Mouse (Mus musculus): ENCODE measurements around the gene Cpt1a. TPM values are rescaled to one million over a fixed set of nuclear protein-coding genes. Genes with fewer than 3 reads are reported as not detected.
A peak's percentile ranks its signal among the peaks of the same experiment; 100 is the strongest.

Gene Cpt1a
- polyA plus RNA-seq (2015; fragmentation: Nextera tagmentation; extraction: Ambion mirVana): 30.8 and 31.8 TPM in 2 replicates

DNA sequence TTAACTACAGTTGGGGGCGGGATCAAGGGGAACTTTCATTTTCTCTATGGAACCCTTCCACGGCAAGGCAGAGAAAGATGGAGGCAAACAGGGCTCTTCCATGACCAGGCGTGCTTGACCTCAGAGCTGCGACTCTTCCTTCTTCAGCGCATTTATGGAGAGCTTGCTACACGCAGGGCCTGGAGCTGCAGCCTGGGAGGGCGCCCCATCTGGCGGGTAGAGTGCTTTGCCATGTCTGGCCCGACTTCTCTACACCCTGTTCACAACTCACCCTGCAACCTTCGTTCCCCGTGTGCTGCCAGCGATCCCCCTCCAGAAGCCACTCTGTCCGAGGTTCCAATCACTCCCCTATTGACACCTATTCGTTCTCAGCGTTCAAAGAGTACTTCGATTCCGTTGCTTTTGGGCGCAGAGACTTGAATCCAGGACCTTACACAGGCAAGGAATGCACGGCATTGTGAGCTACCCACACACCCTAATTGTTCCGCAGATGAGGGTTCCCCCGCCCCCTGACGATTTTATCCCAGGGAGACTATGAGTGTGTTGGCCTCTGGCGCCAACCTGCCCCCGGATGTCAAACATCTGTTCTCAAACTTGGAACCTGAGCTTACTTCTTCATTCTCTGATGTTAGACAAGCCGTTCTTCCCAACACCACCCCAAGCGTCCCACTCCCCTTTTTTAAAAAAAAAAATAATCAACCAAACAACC, at the start of gene Cpt1a:
TSS of gene Cpt1a (plus strand) at position 74 of the 709 bp plus-strand sequence.
- H3K4me3 ChIP-seq (replicated peaks): peak within 1 kb of the TSS; percentile 63
- peak within 1 kb of the TSS; percentile 94 for H3K27ac ChIP-seq
- no peaks in the 10 kb centered on the region for H3K36me3 ChIP-seq
- peaks cover 48% of the 10 kb centered on the region for H3K4me1 ChIP-seq (replicated peaks)
- H3K4me2 ChIP-seq (replicated peaks): peak within 1 kb of the TSS; percentile 97
- no peaks in the 10 kb centered on the region for H3K27me3 ChIP-seq (replicated peaks)
- ATAC-seq: 0 out of 2 replicates have a peak, but pooled peaks have one; percentile 7
- H3K9me3 ChIP-seq: no peaks in the 10 kb centered on the region
- 5% methylated on average over 26 of the region's 26 CpGs for WGBS
- H3K9ac ChIP-seq: peak within 1 kb of the TSS; percentile 63; the same call in 1 of the 2 replicates

DNA sequence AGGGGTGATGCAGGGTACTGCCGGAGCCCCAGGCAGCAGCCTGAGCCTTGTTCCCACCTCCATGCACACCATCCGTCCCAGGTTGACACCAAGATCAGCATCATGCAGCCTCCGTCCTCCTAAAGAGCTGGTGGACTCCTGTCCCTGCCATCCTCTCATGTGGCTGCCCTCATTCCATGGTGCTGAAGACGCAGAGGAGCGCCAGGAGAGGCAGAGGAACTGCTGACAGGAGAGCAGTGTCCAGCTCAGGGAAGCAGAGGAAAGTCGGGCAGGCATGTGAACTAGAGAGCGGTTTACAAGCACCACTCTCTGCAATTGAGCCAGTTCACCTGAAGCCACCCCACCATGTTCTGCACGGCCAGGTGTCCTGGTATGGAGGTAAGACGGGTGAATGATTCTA, 48.8 kb upstream of the Cpt1a start:
- H3K36me3 ChIP-seq: peaks cover 33% of the 10 kb centered on the region
- H3K27ac ChIP-seq: no peak overlapping the region
- no peak overlapping the region for H3K9ac ChIP-seq
- no peak overlapping the region for H3K4me3 ChIP-seq (replicated peaks)
- no peak for ATAC-seq
- H3K4me1 ChIP-seq (replicated peaks): no peaks in the 10 kb centered on the region
- no peaks in the 10 kb centered on the region for H3K27me3 ChIP-seq (replicated peaks)
- H3K4me2 ChIP-seq (replicated peaks): no peak overlapping the region
- 93% methylated on average over 9 of the region's 9 CpGs for WGBS
- H3K9me3 ChIP-seq: no peaks in the 10 kb centered on the region

DNA sequence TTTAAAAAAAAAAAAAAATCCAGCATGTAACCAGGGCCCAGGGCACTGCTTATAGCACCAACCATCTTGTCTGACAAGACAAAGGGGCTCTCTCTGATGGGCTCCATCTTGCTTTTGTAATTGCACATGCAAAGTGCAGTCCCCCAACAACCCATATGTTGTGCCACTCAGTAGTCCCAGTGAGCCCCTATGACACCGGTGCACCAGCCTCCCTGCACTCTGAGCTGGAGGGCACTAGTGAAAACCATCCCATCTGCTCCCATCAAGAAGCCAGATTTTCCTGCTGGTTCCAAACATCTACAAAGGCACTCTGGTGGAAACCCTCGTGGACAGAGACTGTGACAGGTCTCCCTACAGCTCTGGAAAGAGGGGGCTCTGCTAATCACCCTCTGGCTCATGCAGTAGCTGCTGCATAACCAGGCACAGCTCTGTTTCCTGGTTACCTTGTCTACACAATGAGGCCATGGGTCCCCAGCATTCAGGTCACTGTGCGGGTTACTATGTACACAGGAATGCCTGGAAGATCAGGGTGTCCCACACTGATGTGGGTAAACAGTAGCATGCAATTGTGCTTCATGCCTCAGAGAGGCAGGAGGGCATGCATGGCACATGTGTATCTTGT, 46.3 kb upstream of the Cpt1a start:
- Histone ChIP-seq H3K4me3 (replicated peaks) (no peak overlapping the region), H3K27me3 (replicated peaks) (no peaks in the 10 kb centered on the region), H3K4me2 (replicated peaks) (no peak overlapping the region), H3K4me1 (replicated peaks) (no peaks in the 10 kb centered on the region), H3K36me3 (peaks cover 26% of the 10 kb centered on the region), H3K9ac (no peak overlapping the region), H3K9me3 (no peaks in the 10 kb centered on the region), H3K27ac (no peak overlapping the region)
- ATAC-seq: no peak
- 80% methylated on average over 3 of the region's 3 CpGs for WGBS

DNA sequence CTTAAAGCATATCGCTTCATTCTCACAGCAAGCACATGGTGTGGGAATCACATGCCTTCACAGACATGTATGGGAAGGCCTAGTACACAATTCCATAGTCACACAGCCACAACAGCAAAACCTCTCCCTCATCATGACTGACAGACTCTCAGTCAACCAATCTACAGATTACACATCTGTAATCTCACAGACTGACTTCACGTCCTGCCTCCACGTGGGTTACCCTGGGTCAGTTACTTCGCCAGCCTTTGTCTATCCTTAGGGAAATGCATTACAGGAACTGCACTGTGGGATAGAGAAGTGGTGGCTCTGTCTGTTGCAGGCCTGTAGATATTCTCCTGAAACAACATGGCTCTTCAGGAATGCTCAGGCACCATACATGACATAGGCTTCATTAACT, 40.2 kb upstream of the Cpt1a start:
- Histone ChIP-seq H3K27me3 (replicated peaks) (no peaks in the 10 kb centered on the region), H3K9me3 (no peaks in the 10 kb centered on the region), H3K27ac (no peak overlapping the region), H3K36me3 (0 out of 2 replicates have a peak, but pooled peaks cover 4% of the 10 kb centered on the region), H3K4me1 (replicated peaks) (peaks cover 7% of the 10 kb centered on the region), H3K4me2 (replicated peaks) (peak overlapping the region; percentile 66), H3K4me3 (replicated peaks) (peak overlapping the region; percentile 85), H3K9ac (peak overlapping the region; percentile 76)
- ATAC-seq: no peak
- 65% methylated on average over 4 of the region's 4 CpGs for WGBS

DNA sequence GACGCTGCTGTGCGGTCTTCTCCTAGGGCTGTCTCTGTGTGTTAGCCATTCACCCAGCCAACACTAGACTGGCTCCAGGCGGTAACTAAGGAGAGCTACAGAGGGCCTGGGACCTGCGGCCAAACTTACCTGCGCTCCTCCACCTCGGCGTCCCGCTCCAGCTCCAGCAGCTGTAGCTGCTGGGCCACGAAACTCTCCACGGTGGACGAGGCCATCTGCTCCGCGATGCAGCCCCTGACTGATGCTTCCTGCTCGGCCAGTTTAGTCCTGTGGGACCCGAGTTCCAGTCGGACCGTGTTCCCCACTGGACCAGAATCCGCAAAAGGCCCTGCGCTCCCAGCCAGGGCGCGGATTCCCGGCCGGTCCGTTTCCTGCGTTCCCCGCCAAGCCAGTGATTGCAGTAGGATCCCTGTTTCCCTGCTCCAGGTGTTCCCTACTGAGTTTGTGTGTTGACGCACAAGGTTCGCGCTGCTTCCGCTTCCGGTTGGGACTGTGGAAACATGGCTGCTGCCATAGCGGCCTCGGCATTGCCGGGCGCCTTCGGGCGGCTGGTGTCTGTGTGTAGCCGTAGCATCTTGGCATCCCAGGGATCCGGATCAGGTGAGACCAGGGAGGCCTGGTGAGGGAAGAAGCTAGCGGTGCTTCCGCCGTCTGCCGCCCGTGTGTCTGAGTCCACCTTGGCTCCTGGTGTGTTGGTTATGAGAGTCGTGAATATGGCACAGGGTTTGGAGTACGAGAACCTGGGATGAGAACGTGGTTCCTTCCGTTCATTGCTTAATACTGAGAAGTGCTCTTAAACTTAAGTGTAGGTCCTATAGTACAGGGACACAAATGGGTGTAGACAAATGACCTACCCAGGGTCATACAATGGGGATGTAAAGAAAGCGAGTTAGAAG, 39.3 kb upstream of the Cpt1a start, which contains the start of the genes Mrpl21 and Ighmbp2:
TSS of gene Mrpl21 (plus strand) at position 330 of the 896 bp plus-strand sequence.
TSS of gene Ighmbp2 (minus strand) at position 446 of the 896 bp plus-strand sequence.
- Histone ChIP-seq H3K36me3 (0 out of 2 replicates have a peak, but pooled peaks cover 8% of the 10 kb centered on the region), H3K4me3 (replicated peaks) (peak within 1 kb of the TSS; percentile 85), H3K27me3 (replicated peaks) (no peaks in the 10 kb centered on the region), H3K4me2 (replicated peaks) (peak within 1 kb of the TSS; percentile 66), H3K27ac (peak within 1 kb of the TSS; percentile 66), H3K4me1 (replicated peaks) (peaks cover 7% of the 10 kb centered on the region), H3K9me3 (no peaks in the 10 kb centered on the region), H3K9ac (peak within 1 kb of the TSS; percentile 76)
- peak; percentile 95 for ATAC-seq
- WGBS: under 1% methylated on average over 49 of the region's 49 CpGs

DNA sequence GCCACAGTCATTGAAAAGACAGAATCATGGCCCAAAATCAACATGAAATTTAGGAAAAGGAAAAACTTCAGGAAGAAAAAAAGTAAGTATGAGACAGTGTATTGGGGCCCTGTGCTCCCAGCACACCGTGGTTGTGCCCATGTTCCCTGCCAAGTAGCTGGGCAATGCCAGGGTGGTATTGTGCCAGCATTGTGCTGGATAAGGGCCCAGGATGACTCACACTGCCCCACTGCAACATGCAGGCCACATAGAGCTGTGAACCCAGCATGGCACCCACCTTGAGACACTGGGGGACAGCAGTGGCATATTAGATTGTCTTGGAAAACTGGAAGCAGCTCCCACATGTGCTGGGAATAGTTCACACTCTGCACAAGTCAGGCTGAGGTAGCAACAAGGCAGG, 33.1 kb upstream of the Cpt1a start:
- no peak for ATAC-seq
- WGBS: 97% methylated on average over 1 of the region's 1 CpGs
- H3K4me2 ChIP-seq (replicated peaks): no peak overlapping the region
- no peaks in the 10 kb centered on the region for H3K27me3 ChIP-seq (replicated peaks)
- no peak overlapping the region for H3K9ac ChIP-seq
- no peak overlapping the region for H3K27ac ChIP-seq
- H3K9me3 ChIP-seq: no peaks in the 10 kb centered on the region
- no peak overlapping the region for H3K4me3 ChIP-seq (replicated peaks)
- no peaks in the 10 kb centered on the region for H3K4me1 ChIP-seq (replicated peaks)
- H3K36me3 ChIP-seq: peaks cover 21% of the 10 kb centered on the region; the same call in 1 of the 2 replicates

DNA sequence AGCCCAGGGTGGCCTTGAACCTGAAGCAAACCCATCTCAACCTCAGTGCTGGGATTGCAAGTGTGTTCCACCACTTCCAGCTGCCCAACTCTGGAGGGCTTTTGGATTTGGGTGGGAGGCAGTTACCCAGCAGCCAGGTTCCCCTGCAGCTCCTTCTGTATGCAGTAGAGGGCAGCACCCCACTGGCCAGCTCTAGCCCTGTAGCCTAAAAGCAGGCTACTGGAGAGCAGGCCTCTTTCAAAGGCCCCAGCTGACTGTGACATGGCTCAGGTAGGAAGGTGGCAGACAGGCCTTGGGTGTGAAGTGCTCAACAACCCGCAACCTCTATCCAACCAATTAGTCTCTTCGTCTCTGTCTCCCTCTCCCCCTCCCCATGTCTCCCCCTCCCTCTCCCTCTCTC, 30.1 kb upstream of the Cpt1a start:
- peak; percentile 68 for ATAC-seq
- no peak overlapping the region for H3K4me2 ChIP-seq (replicated peaks)
- 53% methylated on average over 2 of the region's 2 CpGs for WGBS
- H3K27ac ChIP-seq: no peak overlapping the region
- no peak overlapping the region for H3K9ac ChIP-seq
- H3K27me3 ChIP-seq (replicated peaks): no peaks in the 10 kb centered on the region
- no peak overlapping the region for H3K4me3 ChIP-seq (replicated peaks)
- no peaks in the 10 kb centered on the region for H3K9me3 ChIP-seq
- peaks cover 17% of the 10 kb centered on the region; the same call in 1 of the 2 replicates for H3K36me3 ChIP-seq
- H3K4me1 ChIP-seq (replicated peaks): no peaks in the 10 kb centered on the region

DNA sequence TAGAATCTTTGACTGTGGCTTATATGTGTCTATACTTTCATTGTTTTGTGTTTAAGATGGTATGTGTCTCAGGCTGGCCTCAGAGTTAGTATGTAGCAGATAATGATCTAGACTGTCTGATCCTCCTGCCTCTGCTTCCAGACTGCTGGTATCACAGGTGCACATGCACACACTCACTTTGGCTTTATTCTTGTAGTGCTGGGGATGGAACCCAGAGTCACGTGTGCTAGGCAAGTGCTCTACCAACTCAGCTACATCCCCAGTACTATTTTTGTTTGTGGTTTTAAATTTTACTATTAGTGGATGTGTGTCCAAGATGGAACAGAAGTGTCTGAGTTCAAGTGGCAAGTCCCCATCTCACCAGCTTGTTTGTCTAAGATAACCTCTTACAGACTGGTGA, 29.1 kb upstream of the Cpt1a start:
- Histone ChIP-seq H3K4me2 (replicated peaks) (no peak overlapping the region), H3K36me3 (peaks cover 13% of the 10 kb centered on the region; the same call in 1 of the 2 replicates), H3K27ac (no peak overlapping the region), H3K4me1 (replicated peaks) (0 out of 2 replicates have a peak, but pooled peaks cover 3% of the 10 kb centered on the region), H3K27me3 (replicated peaks) (no peaks in the 10 kb centered on the region), H3K4me3 (replicated peaks) (no peak overlapping the region), H3K9me3 (no peaks in the 10 kb centered on the region), H3K9ac (no peak overlapping the region)
- 97% methylated on average over 1 of the region's 1 CpGs for WGBS
- ATAC-seq: no peak

DNA sequence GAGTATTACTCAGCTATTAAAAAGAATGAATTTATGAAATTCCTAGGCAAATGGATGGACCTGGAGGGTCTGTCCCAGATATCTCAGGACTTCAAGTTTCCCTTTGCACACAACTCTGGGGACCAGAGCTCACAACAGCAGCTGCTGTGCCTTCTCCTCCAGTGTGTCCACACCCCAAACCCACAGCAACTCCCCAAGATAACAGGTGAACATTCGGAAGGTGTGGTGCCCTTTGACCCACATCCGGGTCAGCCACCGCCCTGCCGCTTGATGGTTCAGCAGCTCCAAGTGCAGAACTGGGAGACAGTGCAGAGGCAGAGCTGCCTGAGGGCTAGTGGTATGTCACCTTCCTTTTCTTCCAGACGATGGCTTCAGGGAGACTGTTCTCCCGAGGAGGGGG, 26.9 kb upstream of the Cpt1a start:
- no peaks in the 10 kb centered on the region for H3K9me3 ChIP-seq
- H3K4me3 ChIP-seq (replicated peaks): no peak overlapping the region
- H3K36me3 ChIP-seq: peaks cover under 1% of the 10 kb centered on the region; the same call in 1 of the 2 replicates
- 0 out of 2 replicates have a peak, but pooled peaks cover 3% of the 10 kb centered on the region for H3K4me1 ChIP-seq (replicated peaks)
- peak; percentile 25; the same call in 1 of the 2 replicates for ATAC-seq
- no peaks in the 10 kb centered on the region for H3K27me3 ChIP-seq (replicated peaks)
- no peak overlapping the region for H3K27ac ChIP-seq
- H3K9ac ChIP-seq: no peak overlapping the region
- 71% methylated on average over 6 of the region's 6 CpGs for WGBS
- H3K4me2 ChIP-seq (replicated peaks): no peak overlapping the region

DNA sequence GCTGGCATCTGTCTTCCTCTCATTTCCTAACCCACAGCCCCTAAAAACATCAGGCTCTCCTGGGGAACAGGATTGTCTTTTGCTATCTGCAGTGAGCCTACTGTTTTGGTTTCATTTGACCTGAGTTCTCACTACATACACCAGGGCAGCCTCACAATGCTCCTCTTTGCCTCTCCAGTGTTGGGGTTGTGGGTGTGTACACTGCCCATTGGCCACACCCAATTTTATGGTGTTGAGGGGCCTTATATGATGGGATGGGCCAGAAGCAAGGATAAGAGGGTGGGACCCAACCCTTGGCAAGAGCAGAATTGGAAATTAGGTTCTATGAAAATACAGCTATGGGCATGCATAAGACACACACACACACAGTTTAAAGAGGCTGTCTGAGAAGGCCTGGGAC, 25.1 kb upstream of the Cpt1a start:
- H3K4me3 ChIP-seq (replicated peaks): no peak overlapping the region
- H3K9ac ChIP-seq: no peak overlapping the region
- no peaks in the 10 kb centered on the region for H3K36me3 ChIP-seq
- H3K4me1 ChIP-seq (replicated peaks): 0 out of 2 replicates have a peak, but pooled peaks cover 3% of the 10 kb centered on the region
- H3K27ac ChIP-seq: no peak overlapping the region; the same call in 1 of the 2 replicates
- H3K9me3 ChIP-seq: no peaks in the 10 kb centered on the region
- peak overlapping the region; percentile 7; the same call in 1 of the 2 replicates for H3K4me2 ChIP-seq (replicated peaks)
- peak; percentile 80 for ATAC-seq
- H3K27me3 ChIP-seq (replicated peaks): no peaks in the 10 kb centered on the region

DNA sequence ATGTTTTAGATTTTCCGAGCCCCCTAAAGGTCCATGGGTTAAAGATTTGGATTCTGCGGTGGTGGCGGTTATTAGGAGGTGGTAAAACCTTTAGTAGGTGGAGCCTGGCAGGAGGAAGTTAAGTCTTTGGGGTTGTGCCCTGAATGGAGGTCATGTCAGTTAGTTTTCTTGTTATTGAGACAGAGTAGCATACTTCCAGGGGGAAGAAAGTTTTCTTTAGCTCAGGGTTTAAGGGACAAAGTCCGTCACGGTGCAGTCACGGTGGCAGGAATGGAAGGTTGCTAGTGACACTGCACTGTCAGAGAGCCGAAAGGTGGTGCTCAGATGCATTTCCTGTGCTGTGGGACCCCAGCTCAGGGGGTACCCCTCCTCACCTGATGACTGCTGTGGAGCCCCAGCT, 24.4 kb upstream of the Cpt1a start:
- no peaks in the 10 kb centered on the region for H3K27me3 ChIP-seq (replicated peaks)
- H3K4me2 ChIP-seq (replicated peaks): peak overlapping the region; percentile 28; the same call in 1 of the 2 replicates
- no peak overlapping the region for H3K4me3 ChIP-seq (replicated peaks)
- no peaks in the 10 kb centered on the region for H3K9me3 ChIP-seq
- 63% methylated on average over 7 of the region's 7 CpGs for WGBS
- H3K27ac ChIP-seq: no peak overlapping the region; the same call in 1 of the 2 replicates
- H3K4me1 ChIP-seq (replicated peaks): 0 out of 2 replicates have a peak, but pooled peaks cover 3% of the 10 kb centered on the region
- no peak overlapping the region for H3K9ac ChIP-seq
- peak; percentile 67 for ATAC-seq
- H3K36me3 ChIP-seq: no peaks in the 10 kb centered on the region

All from intestine, embryonic 15.5 days (tissue).